Mouse (Mus musculus) forebrain, embryonic 13.5 days (tissue): ENCODE measurements around the gene Cops9. TPM values are rescaled to one million over a fixed set of nuclear protein-coding genes. Genes with fewer than 3 reads are reported as not detected.
A peak's percentile ranks its signal among the peaks of the same experiment; 100 is the strongest.

Experiments
- ATAC-seq: fragments of 200-750 bp; cut with Nextera tagmentation; 2 replicates; pipeline ENCODE4 v1.8.0; 2017
- H3K27ac ChIP-seq: fragments of 300-500 bp; sonication (generic); 2 replicates; pipeline ENCODE4 v1.5.1; 2015; ENCODE audit warnings: inconsistent platforms, mild to moderate bottlenecking, moderate library complexity
- H3K27me3 ChIP-seq: fragments of 300-500 bp; sonication (generic); 2 replicates; pipeline ENCODE4 v1.6.1; 2015; ENCODE audit warnings: mild to moderate bottlenecking, inconsistent platforms
- H3K36me3 ChIP-seq: fragments of 300-500 bp; sonication (generic); 2 replicates; pipeline ENCODE4 v1.6.1; 2015; ENCODE audit warnings: mild to moderate bottlenecking, inconsistent platforms; ENCODE audit not compliant: poor library complexity, severe bottlenecking
- H3K4me1 ChIP-seq: fragments of 300-500 bp; sonication (generic); 2 replicates; pipeline ENCODE4 v1.6.1; 2015; ENCODE audit warnings: inconsistent platforms
- H3K4me2 ChIP-seq: fragments of 300-500 bp; sonication (generic); 2 replicates; pipeline ENCODE4 v1.6.1; 2015; ENCODE audit warnings: inconsistent platforms, mild to moderate bottlenecking, moderate library complexity
- H3K4me3 ChIP-seq: fragments of 300-500 bp; sonication (generic); 2 replicates; pipeline ENCODE4 v1.5.1; 2015; ENCODE audit warnings: mild to moderate bottlenecking, inconsistent platforms
- H3K9ac ChIP-seq: fragments of 300-500 bp; sonication (generic); 2 replicates; pipeline ENCODE4 v1.6.1; 2015; ENCODE audit warnings: mild to moderate bottlenecking, inconsistent platforms
- H3K9me3 ChIP-seq: fragments of 300-500 bp; sonication (generic); replicated peaks from 2 replicates; pipeline ENCODE4 v1.6.1; 2016; ENCODE audit warnings: inconsistent platforms
- WGBS: fragments of 180-500 bp; shearing (Covaris S2); methylation state at CpG from one replicate; pipeline ENCODE4 v1.1.7; 2015; 5-methylcytosine and 5-hydroxymethylcytosine counted together
- polyA plus RNA-seq: library from polyadenylated mRNA; unstranded; fragments of >200 nt; fragmentation: Nextera tagmentation; extraction: Ambion mirVana; gene quantifications from 2 replicates; pipeline ENCODE4 v1.2.1, GENCODE M21; 2015

The Cops9 gene
- polyA plus RNA-seq, 1 experiment from 2014 or later, result 587 TPM

- no peak for ATAC-seq
- no peak overlapping the region for H3K4me3 ChIP-seq
- no peaks in the 10 kb centered on the region for H3K9me3 ChIP-seq
- 0 out of 2 replicates have a peak, but pooled peaks cover 6% of the 10 kb centered on the region for H3K27me3 ChIP-seq
- no peak overlapping the region for H3K9ac ChIP-seq
- no peak overlapping the region for H3K27ac ChIP-seq
- no peak overlapping the region for H3K4me2 ChIP-seq
- WGBS, result 83% methylated on average over 5 of the region's 5 CpGs
- H3K4me1 ChIP-seq, result peaks cover 29% of the 10 kb centered on the region
- no peaks in the 10 kb centered on the region for H3K36me3 ChIP-seq
Measured at GRCm38 (mm10) chr1:92644916-92645315, 3.1 kb upstream of the Cops9 start.

DNA sequence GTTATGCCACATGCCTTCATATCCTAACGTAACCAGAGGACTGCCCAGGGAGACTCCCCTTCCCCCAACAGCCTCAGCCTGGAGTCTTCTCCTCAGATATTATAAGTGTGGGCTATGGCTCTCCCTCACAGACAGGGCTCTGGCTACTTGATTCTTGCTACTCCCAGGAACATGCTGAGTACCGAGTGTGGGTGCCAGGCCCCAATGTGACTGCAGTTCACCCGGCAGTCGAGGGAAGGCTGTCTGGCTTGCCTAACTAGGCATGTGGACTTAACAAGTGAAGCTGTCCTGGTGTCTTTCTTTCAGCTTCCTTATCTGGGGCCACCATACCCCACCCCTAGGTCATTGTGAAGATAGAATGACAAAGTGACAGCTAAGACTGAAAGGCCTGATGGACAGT is 1.9 kb upstream of the Cops9 start:
- no peak overlapping the region for H3K27ac ChIP-seq
- peaks cover 10% of the 10 kb centered on the region; the same call in 1 of the 2 replicates for H3K36me3 ChIP-seq
- H3K4me1 ChIP-seq, result peaks cover 31% of the 10 kb centered on the region
- no peak for ATAC-seq
- WGBS, result 80% methylated on average over 4 of the region's 4 CpGs
- H3K4me2 ChIP-seq, result no peak overlapping the region
- no peak overlapping the region for H3K4me3 ChIP-seq
- no peaks in the 10 kb centered on the region for H3K9me3 ChIP-seq
- H3K9ac ChIP-seq, result no peak overlapping the region
- H3K27me3 ChIP-seq, result 0 out of 2 replicates have a peak, but pooled peaks cover 6% of the 10 kb centered on the region

DNA sequence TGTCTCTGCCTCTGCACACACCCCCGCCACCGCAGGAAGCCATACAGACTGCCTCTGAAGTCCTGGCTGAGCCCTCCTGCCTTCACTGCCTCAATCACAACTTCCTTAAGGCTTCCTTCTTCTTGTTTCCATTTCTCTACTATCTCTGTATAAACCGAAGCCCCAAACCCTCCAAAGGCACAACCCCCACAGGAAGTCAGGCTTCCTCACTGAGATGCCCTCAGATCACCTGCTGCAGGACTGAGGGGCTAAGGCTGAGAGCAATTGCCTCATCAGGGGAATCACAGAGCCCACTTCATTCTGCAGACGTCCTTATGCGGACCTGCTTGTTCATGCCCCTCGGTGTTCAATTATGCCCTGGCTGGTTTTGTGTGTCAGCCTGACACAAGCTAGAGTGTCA is 1.4 kb downstream of the Cops9 start:
- WGBS, result 95% methylated on average over 6 of the region's 6 CpGs
- Histone ChIP-seq H3K4me1 (peaks cover 23% of the 10 kb centered on the region), H3K27me3 (0 out of 2 replicates have a peak, but pooled peaks cover 3% of the 10 kb centered on the region), H3K9me3 (no peaks in the 10 kb centered on the region), H3K4me3 (peak overlapping the region; percentile 96), H3K36me3 (peaks cover 38% of the 10 kb centered on the region), H3K4me2 (peak overlapping the region; percentile 99), H3K27ac (no peak overlapping the region), H3K9ac (peak overlapping the region; percentile 97; the same call in 1 of the 2 replicates)
- ATAC-seq, result no peak

- H3K4me1 ChIP-seq, result peaks cover 27% of the 10 kb centered on the region
- H3K36me3 ChIP-seq, result peaks cover 43% of the 10 kb centered on the region
- no peak for ATAC-seq
- H3K9me3 ChIP-seq, result no peaks in the 10 kb centered on the region
- H3K27me3 ChIP-seq, result no peaks in the 10 kb centered on the region
- WGBS, result 94% methylated on average over 4 of the region's 4 CpGs
- H3K27ac ChIP-seq, result no peak overlapping the region
- H3K9ac ChIP-seq, result no peak overlapping the region
- no peak overlapping the region for H3K4me3 ChIP-seq
- H3K4me2 ChIP-seq, result no peak overlapping the region
Measured at GRCm38 (mm10) chr1:92638736-92639135, 3.0 kb downstream of the Cops9 start.

- ATAC-seq, result no peak
- no peaks in the 10 kb centered on the region for H3K27me3 ChIP-seq
- peaks cover 27% of the 10 kb centered on the region for H3K4me1 ChIP-seq
- H3K36me3 ChIP-seq, result peaks cover 43% of the 10 kb centered on the region
- H3K9ac ChIP-seq, result no peak overlapping the region
- H3K4me2 ChIP-seq, result no peak overlapping the region
- 88% methylated on average over 3 of the region's 3 CpGs for WGBS
- no peak overlapping the region for H3K4me3 ChIP-seq
- no peak overlapping the region for H3K27ac ChIP-seq
- H3K9me3 ChIP-seq, result no peaks in the 10 kb centered on the region
Measured at GRCm38 (mm10) chr1:92638181-92638580, 3.6 kb downstream of the Cops9 start.

DNA sequence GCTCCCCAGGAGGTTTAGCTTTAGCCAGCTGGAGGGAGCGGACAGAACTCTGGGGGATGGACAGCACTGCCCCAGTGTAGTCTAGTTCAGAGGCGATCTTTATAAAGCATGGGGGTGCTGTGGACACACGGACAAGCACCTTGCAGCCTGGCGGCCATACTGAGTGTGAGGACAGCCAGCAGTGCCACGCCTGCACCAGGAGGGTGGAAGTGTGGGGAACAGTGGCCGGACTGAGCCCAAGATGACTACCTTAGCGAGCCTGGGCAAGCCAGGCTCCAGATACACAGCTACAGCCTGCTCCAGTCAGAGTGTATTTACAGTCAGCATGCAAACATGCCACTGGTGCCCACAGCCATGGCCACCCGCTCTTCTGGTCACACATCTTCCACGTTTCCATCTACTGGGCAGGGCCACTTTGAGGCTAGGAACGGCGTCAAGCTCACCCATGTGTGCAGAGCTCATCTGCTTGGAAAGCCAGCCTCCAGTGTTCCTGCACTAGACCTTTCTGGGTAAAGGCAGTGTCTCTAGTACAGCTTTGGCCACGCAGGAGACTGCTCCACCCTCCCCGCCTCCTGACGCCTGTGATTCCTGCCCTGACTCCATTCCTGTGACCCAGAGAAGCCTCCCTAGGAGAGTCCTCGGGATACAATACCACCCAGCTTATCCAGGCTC is 4.1 kb downstream of the Cops9 start:
- WGBS, result 94% methylated on average over 15 of the region's 15 CpGs
- H3K9ac ChIP-seq, result no peak overlapping the region
- no peak for ATAC-seq

GRCm38 (mm10) chr1:92636676-92637075 is 5.1 kb downstream of the Cops9 start:
- Histone ChIP-seq H3K4me2 (no peak overlapping the region), H3K36me3 (peaks cover 43% of the 10 kb centered on the region), H3K9ac (no peak overlapping the region), H3K27ac (no peak overlapping the region), H3K4me1 (peaks cover 20% of the 10 kb centered on the region), H3K9me3 (no peaks in the 10 kb centered on the region), H3K27me3 (no peaks in the 10 kb centered on the region), H3K4me3 (no peak overlapping the region)
- no peak for ATAC-seq
- 96% methylated on average over 11 of the region's 11 CpGs for WGBS

More for the DNA sequence above, 4.1 kb downstream of the Cops9 start:
- H3K27me3 ChIP-seq, result no peaks in the 10 kb centered on the region
- H3K36me3 ChIP-seq, result peaks cover 43% of the 10 kb centered on the region
- H3K4me3 ChIP-seq, result no peak overlapping the region
- H3K4me2 ChIP-seq, result no peak overlapping the region
- peaks cover 26% of the 10 kb centered on the region for H3K4me1 ChIP-seq
- no peaks in the 10 kb centered on the region for H3K9me3 ChIP-seq
- H3K27ac ChIP-seq, result no peak overlapping the region

- Histone ChIP-seq H3K4me1 (peaks cover 17% of the 10 kb centered on the region), H3K9me3 (no peaks in the 10 kb centered on the region), H3K27ac (no peak overlapping the region), H3K9ac (no peak overlapping the region), H3K36me3 (peaks cover 43% of the 10 kb centered on the region), H3K4me2 (no peak overlapping the region), H3K4me3 (no peak overlapping the region), H3K27me3 (no peaks in the 10 kb centered on the region)
- no peak for ATAC-seq
- 90% methylated on average over 8 of the region's 8 CpGs for WGBS
Measured at GRCm38 (mm10) chr1:92636015-92636414, 5.8 kb downstream of the Cops9 start.

GRCm38 (mm10) chr1:92634976-92635599 is 6.7 kb downstream of the Cops9 start:
- ATAC-seq, result peak; percentile 27; the same call in 1 of the 2 replicates
- Histone ChIP-seq H3K27me3 (no peaks in the 10 kb centered on the region), H3K4me1 (peaks cover 8% of the 10 kb centered on the region), H3K4me2 (no peak overlapping the region), H3K27ac (0 out of 2 replicates have a peak overlapping the region, but pooled peaks have one; percentile 27), H3K36me3 (peaks cover 43% of the 10 kb centered on the region), H3K4me3 (no peak overlapping the region), H3K9me3 (no peaks in the 10 kb centered on the region), H3K9ac (no peak overlapping the region)
- 62% methylated on average over 4 of the region's 4 CpGs for WGBS

DNA sequence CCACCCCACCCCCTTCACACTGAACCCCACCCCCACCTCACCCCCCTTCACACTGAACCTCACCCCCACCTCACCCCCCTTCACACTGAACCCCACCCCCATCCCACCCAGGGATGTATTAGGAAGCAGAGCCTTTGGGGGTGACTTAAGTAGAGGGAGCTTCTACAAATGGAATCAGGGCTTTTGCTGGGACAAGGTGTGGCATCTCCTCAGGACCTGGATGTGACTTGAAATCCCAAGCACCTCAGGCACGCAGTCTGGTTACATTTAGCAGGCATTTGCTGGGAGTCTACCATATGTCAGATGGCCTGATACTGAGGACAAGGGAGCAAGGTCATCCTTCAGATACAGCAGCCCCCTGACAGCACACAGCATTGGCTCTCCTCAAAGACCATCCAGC is 7.2 kb downstream of the Cops9 start:
- Histone ChIP-seq H3K4me3 (no peak overlapping the region), H3K4me1 (peaks cover 5% of the 10 kb centered on the region), H3K27me3 (no peaks in the 10 kb centered on the region), H3K36me3 (peaks cover 42% of the 10 kb centered on the region), H3K27ac (no peak overlapping the region), H3K9ac (no peak overlapping the region), H3K9me3 (no peaks in the 10 kb centered on the region), H3K4me2 (no peak overlapping the region)
- WGBS, result 74% methylated on average over 1 of the region's 1 CpGs
- ATAC-seq, result no peak

DNA sequence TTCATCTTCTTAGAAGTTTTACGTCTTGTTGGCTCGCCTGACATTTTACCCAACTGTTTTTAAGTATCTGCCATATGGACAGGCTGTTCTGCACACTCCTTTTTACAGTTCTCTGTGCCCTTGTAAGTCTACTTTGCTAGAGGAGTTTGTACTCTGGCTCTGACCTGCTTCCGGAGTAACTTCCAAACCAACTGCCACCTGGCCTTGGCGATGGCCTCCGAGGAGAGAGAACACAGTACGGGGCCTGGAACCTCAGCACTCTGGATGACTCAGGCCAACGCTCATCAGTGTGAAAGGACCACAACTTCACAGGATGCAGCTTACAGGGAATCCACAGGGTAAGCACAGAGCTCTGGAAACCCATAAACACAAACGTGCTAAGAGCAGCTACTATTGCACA is 8.1 kb downstream of the Cops9 start:
- H3K9ac ChIP-seq, result no peak overlapping the region
- no peak for ATAC-seq
- H3K4me3 ChIP-seq, result no peak overlapping the region
- no peak overlapping the region for H3K4me2 ChIP-seq
- H3K27ac ChIP-seq, result no peak overlapping the region
- no peaks in the 10 kb centered on the region for H3K27me3 ChIP-seq
- peaks cover 5% of the 10 kb centered on the region for H3K4me1 ChIP-seq
- H3K9me3 ChIP-seq, result no peaks in the 10 kb centered on the region
- WGBS, result 90% methylated on average over 8 of the region's 8 CpGs
- peaks cover 34% of the 10 kb centered on the region for H3K36me3 ChIP-seq

GRCm38 (mm10) chr1:92632948-92633347 is 8.8 kb downstream of the Cops9 start:
- Histone ChIP-seq H3K27me3 (no peaks in the 10 kb centered on the region), H3K4me3 (no peak overlapping the region), H3K36me3 (peaks cover 26% of the 10 kb centered on the region), H3K9ac (no peak overlapping the region), H3K4me1 (peaks cover 5% of the 10 kb centered on the region), H3K4me2 (no peak overlapping the region), H3K9me3 (no peaks in the 10 kb centered on the region), H3K27ac (no peak overlapping the region)
- WGBS, result 79% methylated on average over 6 of the region's 6 CpGs
- no peak for ATAC-seq
